Mouse (Mus musculus): ENCODE measurements around the gene Gm28845. TPM values are rescaled to one million over a fixed set of nuclear protein-coding genes. Genes with fewer than 3 reads are reported as not detected.

Gm28845 gene
- total RNA-seq, 2 experiments from 2014 or later, result 0.52 TPM; not detected in 1

Other genes with a start within 250 kb of the Gm28845 start
- 10 to 100 TPM; 22.2 to 25.2 TPM for gene Plekhm3, start 162.7 kb downstream of the Gm28845 start, total RNA-seq (2021)
- gene Akr1cl, start 86.8 kb downstream of the Gm28845 start, total RNA-seq (2021), result not detected
- gene Cryge, start 68.4 kb downstream of the Gm28845 start, total RNA-seq (2021), result not detected
- not detected for gene Crygd, start 56.1 kb downstream of the Gm28845 start, total RNA-seq (2021)
- gene Crygc, start 45.9 kb downstream of the Gm28845 start, total RNA-seq (2021), result not detected
- gene Crygb, start 37.3 kb downstream of the Gm28845 start, total RNA-seq (2021), result not detected
- gene Cryga, start 16.2 kb downstream of the Gm28845 start, total RNA-seq (2021), result under 1 TPM in 1 of 2 experiments, not detected in 1; 0.97 TPM
- 1 to 10 TPM; 5.6 to 9.1 TPM for gene D630023F18Rik, start 3.7 kb upstream of the Gm28845 start, total RNA-seq (2021)
- 100 to 1,000 TPM; 322 to 358 TPM for gene Idh1, start 66.9 kb upstream of the Gm28845 start, total RNA-seq (2021)
- 10 to 100 TPM; 42.7 to 45.2 TPM for gene Pikfyve, start 67.1 kb upstream of the Gm28845 start, total RNA-seq (2021)
- gene Pth2r, start 162.5 kb upstream of the Gm28845 start, total RNA-seq (2021), result 1 to 10 TPM; 2.6 to 2.9 TPM